Mouse (Mus musculus): ENCODE data around the gene Atp6v1fnb.

Atp6v1fnb gene

GRCm38 (mm10) chr6:29467583-29468354 lies 3.5 kb upstream of the Atp6v1fnb start, which contains the start of gene Atp6v1f:
Gene Atp6v1f, plus strand, starts transcription at chr6:29467718.
- DNase-seq (ENCODE audit: low read depth, low spot score): peak; percentile 98

- no peak for DNase-seq (ENCODE audit: low read depth, low spot score)
These were observed 2.4 kb upstream of the Atp6v1fnb start for GRCm38 (mm10) chr6:29468851-29469250.

GRCm38 (mm10) chr6:29473941-29474691 lies 2.9 kb downstream of the Atp6v1fnb start:
- no peak for DNase-seq (ENCODE audit: low read depth, low spot score)

- DNase-seq (ENCODE audit: low read depth, low spot score): no peak
These were observed 3.5 kb downstream of the Atp6v1fnb start for GRCm38 (mm10) chr6:29474736-29475135.

GRCm38 (mm10) chr6:29482691-29483090 lies 11.5 kb downstream of the Atp6v1fnb start:
- no peak for DNase-seq (ENCODE audit: low read depth, low spot score)

- peak; percentile 41 for DNase-seq (ENCODE audit: low read depth, low spot score)
These were observed 13.7 kb downstream of the Atp6v1fnb start for GRCm38 (mm10) chr6:29484716-29485559.

GRCm38 (mm10) chr6:29485951-29486350 lies 14.7 kb downstream of the Atp6v1fnb start:
- DNase-seq (ENCODE audit: low read depth, low spot score): no peak

- DNase-seq (ENCODE audit: low read depth, low spot score): peak; percentile 20
These were observed 22.9 kb downstream of the Atp6v1fnb start for GRCm38 (mm10) chr6:29494101-29494500.

GRCm38 (mm10) chr6:29496270-29496669 lies 25.0 kb downstream of the Atp6v1fnb start:
- no peak for DNase-seq (ENCODE audit: low read depth, low spot score)

GRCm38 (mm10) chr6:29497791-29498190 lies 26.6 kb downstream of the Atp6v1fnb start:
- no peak for DNase-seq (ENCODE audit: low read depth, low spot score)

GRCm38 (mm10) chr6:29500177-29500576 lies 28.9 kb downstream of the Atp6v1fnb start:
- DNase-seq (ENCODE audit: low read depth, low spot score): no peak

GRCm38 (mm10) chr6:29500810-29501209 lies 29.6 kb downstream of the Atp6v1fnb start:
- DNase-seq (ENCODE audit: low read depth, low spot score): no peak

GRCm38 (mm10) chr6:29501599-29501998 lies 30.4 kb downstream of the Atp6v1fnb start:
- peak; percentile 53 for DNase-seq (ENCODE audit: low read depth, low spot score)

- no peak for DNase-seq (ENCODE audit: low read depth, low spot score)
These were observed 34.3 kb downstream of the Atp6v1fnb start for GRCm38 (mm10) chr6:29505493-29505892.

GRCm38 (mm10) chr6:29506834-29507233 lies 35.6 kb downstream of the Atp6v1fnb start:
- no peak for DNase-seq (ENCODE audit: low read depth, low spot score)

GRCm38 (mm10) chr6:29507447-29508309 lies 36.4 kb downstream of the Atp6v1fnb start, which contains the start of gene Kcp:
Gene Kcp, minus strand, starts transcription at chr6:29507952.
- DNase-seq (ENCODE audit: low read depth, low spot score): no peak

- DNase-seq (ENCODE audit: low read depth, low spot score): no peak
These were observed 37.8 kb downstream of the Atp6v1fnb start for GRCm38 (mm10) chr6:29509086-29509485.

GRCm38 (mm10) chr6:29513284-29513683 lies 42.0 kb downstream of the Atp6v1fnb start:
- no peak for DNase-seq (ENCODE audit: low read depth, low spot score)

GRCm38 (mm10) chr6:29517139-29517538 lies 45.9 kb downstream of the Atp6v1fnb start:
- DNase-seq (ENCODE audit: low read depth, low spot score): peak; percentile 75

- no peak for DNase-seq (ENCODE audit: low read depth, low spot score)
These were observed 51.5 kb downstream of the Atp6v1fnb start for GRCm38 (mm10) chr6:29522626-29523300.

Measured in 3T3-L1 (cell line).